ENCODE assay signal across 8 mouse cellular contexts in genomic region chr13:58215253-58215591, GRCm38 (mm10). TPM values are rescaled to one million over a fixed set of nuclear protein-coding genes. Genes with fewer than 3 reads are reported as not detected.
DNase-seq lines count a peak whose midpoint lies in the region; ATAC-seq and TF ChIP-seq lines count a peak whose summit lies in the region.

No protein-coding gene starts in this region.

- ATAC-seq in hindbrain, embryonic 16.5 days = peak; percentile 82; the same call in 1 of the 2 replicates

- H3K27me3 ChIP-seq in embryonic facial prominence, embryonic 10.5 days (replicated peaks; ENCODE audit: low read depth, poor library complexity, severe bottlenecking) = no peaks in the 10 kb centered on the region
- no peaks in the 10 kb centered on the region for H3K27me3 ChIP-seq in hindbrain, embryonic 16.5 days (replicated peaks; ENCODE audit: control insufficient read depth, insufficient read depth, low read length)
- no peaks in the 10 kb centered on the region for H3K27me3 ChIP-seq in myocyte (ENCODE audit: control insufficient read depth, insufficient read depth, insufficient read length)

- H3K27ac ChIP-seq in layer of hippocampus, adult 2 months = peak overlapping the region; percentile 99
- H3K27ac ChIP-seq in embryonic facial prominence, embryonic 10.5 days (replicated peaks) = peak overlapping the region; percentile 96
- peak overlapping the region; percentile 96 for H3K27ac ChIP-seq in hindbrain, embryonic 16.5 days (ENCODE audit: low read depth, low read length)

- no peak for DNase-seq in layer of hippocampus, adult 2 months (ENCODE audit: low spot score in 2 of 2)
- DNase-seq in layer of hippocampus, adult 11-12 months (ENCODE audit: low spot score) = no peak
- no peak for DNase-seq in embryonic facial prominence, embryonic 10.5 days (ENCODE audit: low spot score)
- DNase-seq in thymus, postnatal 10 days (ENCODE audit: low spot score in 2 of 2) = no peak
- DNase-seq in adrenal gland, adult 8-10 months = no peak
- no peak for DNase-seq in kidney, adult 8-10 months

- no peaks in the 10 kb centered on the region for H3K9me3 ChIP-seq in embryonic facial prominence, embryonic 10.5 days
- no peaks in the 10 kb centered on the region for H3K9me3 ChIP-seq in hindbrain, embryonic 16.5 days (ENCODE audit: control insufficient read depth, low read length)

- no peak for TF ChIP-seq POLR2A in myocyte (IDR thresholded peaks at IDR 0.05; ENCODE audit: insufficient read length, low read depth)

- no peak for TF ChIP-seq CTCF in layer of hippocampus, adult 2 months (conservative IDR thresholded peaks at IDR 0.05)

- H3K9ac ChIP-seq in hindbrain, embryonic 16.5 days (ENCODE audit: low read depth, low read length) = peak overlapping the region; percentile 99

- H3K4me3 ChIP-seq in layer of hippocampus, adult 2 months = peak overlapping the region; percentile 91
- peak overlapping the region; percentile 94 for H3K4me3 ChIP-seq in embryonic facial prominence, embryonic 10.5 days
- peak overlapping the region; percentile 100 for H3K4me3 ChIP-seq in hindbrain, embryonic 16.5 days (ENCODE audit: low read length)
- peak overlapping the region; percentile 76 for H3K4me3 ChIP-seq in myocyte

- peaks cover 12% of the 10 kb centered on the region; the same call in 1 of the 2 replicates for H3K36me3 ChIP-seq in embryonic facial prominence, embryonic 10.5 days (replicated peaks)
- no peaks in the 10 kb centered on the region for H3K36me3 ChIP-seq in hindbrain, embryonic 16.5 days (ENCODE audit: control insufficient read depth, insufficient read depth, low read length)
- H3K36me3 ChIP-seq in myocyte (ENCODE audit: control insufficient read depth, insufficient read depth) = no peaks in the 10 kb centered on the region

- under 1% methylated on average over 48 of the region's 48 CpGs for WGBS in embryonic facial prominence, embryonic 10.5 days
- 0% methylated on average over 29 of the region's 48 CpGs for WGBS in hindbrain, embryonic 16.5 days

- peaks cover 36% of the 10 kb centered on the region for H3K4me1 ChIP-seq in embryonic facial prominence, embryonic 10.5 days
- peaks cover 31% of the 10 kb centered on the region for H3K4me1 ChIP-seq in hindbrain, embryonic 16.5 days (ENCODE audit: control insufficient read depth, insufficient read depth, low read depth, low read length)

- H3K79me2 ChIP-seq in myocyte (ENCODE audit: control insufficient read depth, insufficient read depth) = peaks cover 51% of the 10 kb centered on the region

- H3K4me2 ChIP-seq in hindbrain, embryonic 16.5 days (ENCODE audit: low read length) = peak overlapping the region; percentile 90
- H3K4me2 ChIP-seq in myocyte (ENCODE audit: low read depth) = no peak overlapping the region

- peak overlapping the region; percentile 92 for H3ac ChIP-seq in myocyte (ENCODE audit: control insufficient read depth, insufficient read length)

TF ChIP-seq in myocyte, 11 proteins besides CTCF, POLR2A, EP300 and RAD21:
- no peak for TF ChIP-seq TCF12 (IDR thresholded peaks at IDR 0.05; ENCODE audit: insufficient read depth, poor library complexity, severe bottlenecking)
- peak in 2 of 3 experiments; percentile 4 to 46 for TF ChIP-seq MYOD1 (IDR thresholded peaks at IDR 0.05; ENCODE audit: control insufficient read depth in 1 of 3, insufficient read length in 2 of 3, low read depth in 2 of 3)
- TF ChIP-seq CEBPB (IDR thresholded peaks at IDR 0.05; ENCODE audit: insufficient read depth, poor library complexity, severe bottlenecking) = no peak
- TF ChIP-seq TCF3 (IDR thresholded peaks at IDR 0.05; ENCODE audit: insufficient read length, low read depth) = peak; percentile 42
- peak in 1 of 3 experiments; percentile 1 for TF ChIP-seq MYOG (IDR thresholded peaks at IDR 0.05; ENCODE audit: control insufficient read depth in 1 of 3, insufficient read depth in 1 of 3, insufficient read length in 2 of 3, low read depth in 2 of 3)

RNA-seq across cellular contexts. Expression of gene Ubqln1, which starts 0.2 kb away (rescaled TPM):
- total RNA-seq in layer of hippocampus, adult 2 months (2021) = 100 to 1,000 TPM; 139 to 143 TPM
- polyA plus RNA-seq in embryonic facial prominence, embryonic 10.5 days (2016; fragmentation: Nextera tagmentation; extraction: Ambion mirVana) = 135 and 144 TPM in 2 replicates
- polyA plus RNA-seq in hindbrain, embryonic 16.5 days (2015; fragmentation: Nextera tagmentation; extraction: Ambion mirVana) = 129 and 142 TPM in 2 replicates
- polyA plus RNA-seq in myocyte (2012; fragmentation: generic; extraction: Trizol) = 58.2 TPM
- 100 to 1,000 TPM in 3 of 4 experiments, 10 to 100 TPM in 1; 97.7 to 135 (median 106) TPM for total RNA-seq in adrenal gland, adult 8-10 months (2022)

RNA-seq across cellular contexts. Expression of gene Idnk, which starts 57.8 kb away (rescaled TPM):
- 10 to 100 TPM; 28.4 to 34.9 TPM for total RNA-seq in layer of hippocampus, adult 2 months (2021)
- 43.2 and 43.3 TPM in 2 replicates for polyA plus RNA-seq in embryonic facial prominence, embryonic 10.5 days (2016; fragmentation: Nextera tagmentation; extraction: Ambion mirVana)
- 53.5 and 56.3 TPM in 2 replicates for polyA plus RNA-seq in hindbrain, embryonic 16.5 days (2015; fragmentation: Nextera tagmentation; extraction: Ambion mirVana)
- polyA plus RNA-seq in myocyte (2012; fragmentation: generic; extraction: Trizol) = 21.0 TPM
- 10 to 100 TPM; 59.2 to 71.4 (median 63.6) TPM for total RNA-seq in adrenal gland, adult 8-10 months (2022)
